Mouse (Mus musculus) liver, embryonic 13.5 days (tissue): ENCODE measurements around the gene Cables2. TPM values are rescaled to one million over a fixed set of nuclear protein-coding genes. Genes with fewer than 3 reads are reported as not detected.

ENCODE experiments used
- ATAC-seq: fragments of 200-750 bp; cut with Nextera tagmentation; 2 replicates; pipeline ENCODE4 v1.8.0; 2017; ENCODE audit warnings: low read depth, mild to moderate bottlenecking, moderate number of reproducible peaks, moderate library complexity
- DNase-seq: peaks from one replicate; pipeline ENCODE4 v3.0.0; 2022
- H3K27ac ChIP-seq: fragments of 300-500 bp; sonication (generic); 2 replicates; pipeline ENCODE4 v1.5.1; 2015; ENCODE audit warnings: moderate library complexity, mild to moderate bottlenecking, inconsistent platforms
- H3K27me3 ChIP-seq: fragments of 300-500 bp; sonication (generic); 2 replicates; pipeline ENCODE4 v1.6.1; 2015; ENCODE audit warnings: mild to moderate bottlenecking, inconsistent platforms
- H3K36me3 ChIP-seq: fragments of 300-500 bp; sonication (generic); 2 replicates; pipeline ENCODE4 v1.6.1; 2015; ENCODE audit warnings: mild to moderate bottlenecking, inconsistent platforms
- H3K4me1 ChIP-seq: fragments of 300-500 bp; sonication (generic); replicated peaks from 2 replicates; pipeline ENCODE4 v1.6.1; 2015; ENCODE audit warnings: inconsistent platforms
- H3K4me2 ChIP-seq: fragments of 300-500 bp; sonication (generic); 2 replicates; pipeline ENCODE4 v1.6.1; 2015; ENCODE audit warnings: inconsistent platforms, mild to moderate bottlenecking, moderate library complexity
- H3K4me3 ChIP-seq: fragments of 300-500 bp; sonication (generic); replicated peaks from 2 replicates; pipeline ENCODE4 v1.5.1; 2015; ENCODE audit warnings: mild to moderate bottlenecking, inconsistent platforms
- H3K9ac ChIP-seq: fragments of 300-500 bp; sonication (generic); 2 replicates; pipeline ENCODE4 v1.6.1; 2015; ENCODE audit warnings: mild to moderate bottlenecking, inconsistent platforms
- H3K9me3 ChIP-seq: fragments of 300-500 bp; sonication (generic); replicated peaks from 2 replicates; pipeline ENCODE4 v1.6.1; 2016; ENCODE audit warnings: inconsistent platforms
- WGBS: fragments of 180-500 bp; shearing (Covaris S2); methylation state at CpG from one replicate; pipeline ENCODE4 v1.1.7; 2015; ENCODE audit not compliant: insufficient replicate concordance; 5-methylcytosine and 5-hydroxymethylcytosine counted together
- polyA plus RNA-seq: library from polyadenylated mRNA; unstranded; fragments of >200 nt; fragmentation: Nextera tagmentation; extraction: Ambion mirVana; gene quantifications from 2 replicates; pipeline ENCODE4 v1.2.1, GENCODE M21; 2015

The Cables2 gene
- polyA plus RNA-seq, 1 experiment from 2014 or later = 4.4 TPM

DNA sequence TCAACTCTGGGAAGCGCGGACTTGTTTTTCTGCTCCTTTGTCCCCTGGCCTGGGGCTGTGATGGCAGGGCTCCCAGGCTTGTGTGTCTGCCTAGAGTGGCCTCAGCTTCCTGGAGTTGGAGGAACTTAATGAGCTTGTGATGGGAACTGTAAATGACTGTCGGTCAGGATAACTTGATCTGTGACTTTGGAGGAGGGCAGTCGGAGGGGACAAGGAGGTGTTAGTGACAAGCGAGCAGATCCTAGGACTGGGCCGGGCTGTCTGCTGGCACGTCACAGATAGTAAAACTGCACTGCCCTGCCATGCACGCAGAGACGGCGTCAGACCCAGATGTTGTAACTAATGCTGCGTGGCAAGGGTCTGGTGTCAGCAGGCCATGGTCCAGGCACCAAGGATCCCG lies 30.2 kb upstream of the Cables2 start:
- ATAC-seq (no peak), DNase-seq (no peak)
- H3K27ac ChIP-seq = no peak overlapping the region
- no peaks in the 10 kb centered on the region for H3K27me3 ChIP-seq
- peaks cover 16% of the 10 kb centered on the region for H3K4me1 ChIP-seq
- H3K9me3 ChIP-seq = no peaks in the 10 kb centered on the region
- H3K36me3 ChIP-seq = no peaks in the 10 kb centered on the region
- no peak overlapping the region for H3K9ac ChIP-seq
- no peak overlapping the region for H3K4me2 ChIP-seq
- whole genome bisulfite sequencing = 69% methylated on average over 12 of the region's 12 CpGs
- H3K4me3 ChIP-seq = no peak overlapping the region

DNA sequence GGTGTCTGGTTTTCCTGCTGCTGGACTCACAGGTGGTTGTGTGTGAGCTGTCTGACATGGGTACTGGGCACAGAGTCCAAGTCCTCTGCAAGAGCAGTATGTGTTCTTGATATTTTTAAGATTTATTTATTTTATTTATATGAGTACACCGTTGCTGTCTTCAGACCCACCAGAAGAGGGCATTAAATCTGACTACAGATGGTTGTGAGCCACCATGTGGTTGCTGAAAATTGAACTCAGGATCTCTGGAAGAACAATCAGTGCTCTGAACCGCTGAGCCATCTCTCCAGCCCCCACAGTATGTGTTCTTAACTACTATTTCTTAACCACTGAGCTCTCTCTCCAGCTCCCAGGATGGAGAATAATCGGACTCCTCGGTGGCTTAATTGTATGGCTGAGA lies 28.9 kb upstream of the Cables2 start:
- Histone ChIP-seq H3K27ac (no peak overlapping the region), H3K9ac (no peak overlapping the region), H3K27me3 (no peaks in the 10 kb centered on the region), H3K9me3 (no peaks in the 10 kb centered on the region), H3K4me2 (no peak overlapping the region), H3K4me3 (no peak overlapping the region), H3K36me3 (no peaks in the 10 kb centered on the region), H3K4me1 (peaks cover 16% of the 10 kb centered on the region)
- 63% methylated on average over 4 of the region's 4 CpGs for WGBS
- DNase-seq (no peak), ATAC-seq (no peak)

- no peak overlapping the region for H3K9ac ChIP-seq
Observed at GRCm38 (mm10) chr2:180300771-180301170, 27.5 kb upstream of the Cables2 start.

GRCm38 (mm10) chr2:180300252-180300651 lies 27.0 kb upstream of the Cables2 start:
- H3K4me3 ChIP-seq = no peak overlapping the region
- DNase-seq (no peak), ATAC-seq (peak; percentile 10; the same call in 1 of the 2 replicates)
- H3K27me3 ChIP-seq = no peaks in the 10 kb centered on the region
- 33% methylated on average over 2 of the region's 2 CpGs for WGBS
- no peak overlapping the region for H3K9ac ChIP-seq
- no peaks in the 10 kb centered on the region for H3K36me3 ChIP-seq
- H3K9me3 ChIP-seq = no peaks in the 10 kb centered on the region
- H3K27ac ChIP-seq = no peak overlapping the region
- H3K4me2 ChIP-seq = no peak overlapping the region
- H3K4me1 ChIP-seq = peaks cover 16% of the 10 kb centered on the region

More at GRCm38 (mm10) chr2:180300771-180301170, 27.5 kb upstream of the Cables2 start:
- Histone ChIP-seq H3K27ac (no peak overlapping the region), H3K4me3 (no peak overlapping the region), H3K27me3 (no peaks in the 10 kb centered on the region), H3K4me2 (no peak overlapping the region), H3K4me1 (peaks cover 16% of the 10 kb centered on the region), H3K9me3 (no peaks in the 10 kb centered on the region), H3K36me3 (no peaks in the 10 kb centered on the region)
- WGBS = 7% methylated on average over 5 of the region's 5 CpGs
- peak; percentile 64 for ATAC-seq
- no peak for DNase-seq

- peaks cover 8% of the 10 kb centered on the region for H3K4me1 ChIP-seq
- ATAC-seq = no peak
- DNase-seq = no peak
- WGBS = 59% methylated on average over 8 of the region's 8 CpGs
- H3K9ac ChIP-seq = no peak overlapping the region
- no peak overlapping the region for H3K27ac ChIP-seq
- no peaks in the 10 kb centered on the region for H3K9me3 ChIP-seq
- H3K36me3 ChIP-seq = no peaks in the 10 kb centered on the region
- H3K4me2 ChIP-seq = no peak overlapping the region
- H3K4me3 ChIP-seq = no peak overlapping the region
- H3K27me3 ChIP-seq = no peaks in the 10 kb centered on the region
Observed at GRCm38 (mm10) chr2:180292906-180293305, 19.6 kb upstream of the Cables2 start.

- no peak for ATAC-seq
- no peak overlapping the region for H3K4me2 ChIP-seq
- no peak overlapping the region for H3K9ac ChIP-seq
- WGBS = 45% methylated on average over 4 of the region's 4 CpGs
- H3K27me3 ChIP-seq = no peaks in the 10 kb centered on the region
- no peak overlapping the region for H3K27ac ChIP-seq
- H3K4me1 ChIP-seq = peaks cover 8% of the 10 kb centered on the region
- H3K9me3 ChIP-seq = no peaks in the 10 kb centered on the region
- H3K36me3 ChIP-seq = no peaks in the 10 kb centered on the region
- no peak overlapping the region for H3K4me3 ChIP-seq
- no peak for DNase-seq
Observed at GRCm38 (mm10) chr2:180292026-180292425, 18.7 kb upstream of the Cables2 start.

- Histone ChIP-seq H3K4me2 (no peak overlapping the region), H3K4me1 (peaks cover 8% of the 10 kb centered on the region), H3K9ac (no peak overlapping the region), H3K4me3 (no peak overlapping the region), H3K27ac (no peak overlapping the region), H3K9me3 (no peaks in the 10 kb centered on the region), H3K36me3 (no peaks in the 10 kb centered on the region), H3K27me3 (no peaks in the 10 kb centered on the region)
- 55% methylated on average over 5 of the region's 5 CpGs for WGBS
- ATAC-seq = peak; percentile 28; the same call in 1 of the 2 replicates
- DNase-seq = no peak
Observed at GRCm38 (mm10) chr2:180291566-180291965, 18.3 kb upstream of the Cables2 start.

DNA sequence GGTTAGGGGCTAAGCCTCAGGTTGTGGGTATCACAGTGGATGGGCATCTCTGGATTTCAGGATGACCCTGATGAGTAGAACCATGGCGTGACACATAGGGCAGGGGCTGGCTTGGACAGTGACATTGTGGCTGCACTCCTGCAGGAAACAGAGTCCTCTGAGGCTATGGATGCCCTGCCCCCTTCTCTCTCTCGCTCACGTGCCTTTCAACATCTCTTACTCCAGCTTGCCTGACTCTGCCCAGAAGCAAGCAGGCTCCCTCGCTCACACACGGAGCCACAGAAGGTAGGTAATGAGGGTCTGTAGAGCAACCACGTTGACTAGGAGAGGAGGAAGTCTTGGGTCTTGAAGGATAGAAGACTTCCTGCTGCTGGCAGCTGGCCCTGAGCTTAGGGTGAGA lies 17.2 kb upstream of the Cables2 start:
- no peaks in the 10 kb centered on the region for H3K36me3 ChIP-seq
- no peak for DNase-seq
- WGBS = 23% methylated on average over 6 of the region's 6 CpGs
- no peak overlapping the region for H3K4me3 ChIP-seq
- H3K9ac ChIP-seq = no peak overlapping the region
- H3K9me3 ChIP-seq = no peaks in the 10 kb centered on the region
- no peak overlapping the region for H3K27ac ChIP-seq
- ATAC-seq = no peak
- H3K4me1 ChIP-seq = peaks cover 8% of the 10 kb centered on the region
- H3K4me2 ChIP-seq = no peak overlapping the region
- H3K27me3 ChIP-seq = 0 out of 2 replicates have a peak, but pooled peaks cover 4% of the 10 kb centered on the region

DNA sequence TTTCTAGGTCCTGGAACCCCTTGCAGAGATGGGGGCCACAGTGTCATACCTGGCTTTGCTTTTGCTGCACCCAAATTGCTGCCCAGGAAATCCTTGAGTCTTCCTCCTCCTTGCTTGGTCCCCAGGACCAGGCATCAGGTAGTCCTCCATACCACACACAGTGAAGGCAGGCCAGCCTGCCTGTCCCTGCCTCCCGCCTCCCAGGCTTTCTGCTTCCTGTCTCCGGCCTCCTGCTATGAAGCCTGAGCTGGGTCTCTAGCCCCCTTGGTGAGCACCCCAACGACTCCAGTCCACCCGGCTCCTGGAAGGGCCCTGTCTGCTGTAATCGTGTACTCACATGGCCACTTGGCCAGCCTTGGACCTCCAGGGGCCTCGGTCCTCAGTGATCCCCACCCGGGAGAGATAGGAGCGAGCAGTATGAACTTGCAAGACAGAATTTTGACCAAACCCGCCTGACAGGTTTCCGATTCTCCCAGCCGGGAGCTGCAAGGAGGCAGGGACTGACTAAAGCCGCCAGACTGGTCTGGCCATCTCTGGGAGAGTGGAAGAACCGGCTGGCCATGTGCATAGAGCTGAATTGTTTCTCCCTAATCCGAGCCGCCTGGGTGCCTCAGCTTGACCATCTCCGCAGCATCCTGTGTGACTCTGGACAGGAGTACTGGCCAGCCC lies 16.3 kb upstream of the Cables2 start, which contains the start of gene Rbbp8nl:
Rbbp8nl (minus strand) TSS at position 440 of the 669 bp plus-strand sequence.
- WGBS = 45% methylated on average over 16 of the region's 16 CpGs
- ATAC-seq = no peak
- Histone ChIP-seq H3K36me3 (no peaks in the 10 kb centered on the region), H3K4me3 (no peak within 1 kb of the TSS), H3K27ac (no peak within 1 kb of the TSS), H3K4me2 (no peak within 1 kb of the TSS), H3K27me3 (0 out of 2 replicates have a peak, but pooled peaks cover 4% of the 10 kb centered on the region), H3K9ac (no peak within 1 kb of the TSS), H3K4me1 (peaks cover 8% of the 10 kb centered on the region), H3K9me3 (no peaks in the 10 kb centered on the region)
- no peak for DNase-seq

DNA sequence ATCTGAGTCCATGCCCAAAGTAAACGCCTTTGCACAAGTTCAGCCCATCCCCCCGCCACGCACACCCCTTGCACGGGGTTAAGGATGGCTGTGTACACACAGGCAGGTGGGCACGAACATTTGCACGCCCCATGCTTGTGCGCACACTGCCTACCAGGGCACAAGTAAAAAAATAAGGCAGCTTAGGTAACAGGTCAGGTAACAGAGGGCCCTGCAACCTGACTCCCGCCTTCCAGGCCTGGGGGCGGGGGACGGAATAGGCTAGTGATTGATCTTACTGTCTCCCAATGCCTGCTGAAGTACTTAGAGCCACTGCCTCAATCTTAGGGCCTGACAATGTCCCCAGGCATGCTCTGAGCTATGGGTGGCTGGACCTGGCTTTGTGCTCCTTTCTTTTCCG lies 15.7 kb upstream of the Cables2 start:
- no peak overlapping the region for H3K27ac ChIP-seq
- H3K4me2 ChIP-seq = no peak overlapping the region
- H3K27me3 ChIP-seq = 0 out of 2 replicates have a peak, but pooled peaks cover 4% of the 10 kb centered on the region
- DNase-seq = no peak
- no peaks in the 10 kb centered on the region for H3K36me3 ChIP-seq
- H3K4me3 ChIP-seq = no peak overlapping the region
- no peak overlapping the region for H3K9ac ChIP-seq
- 53% methylated on average over 11 of the region's 11 CpGs for WGBS
- H3K4me1 ChIP-seq = peaks cover 8% of the 10 kb centered on the region
- ATAC-seq = no peak
- no peaks in the 10 kb centered on the region for H3K9me3 ChIP-seq

GRCm38 (mm10) chr2:180279321-180279720 lies 6.0 kb upstream of the Cables2 start:
- Histone ChIP-seq H3K27ac (no peak overlapping the region), H3K27me3 (no peaks in the 10 kb centered on the region), H3K9ac (no peak overlapping the region), H3K4me3 (no peak overlapping the region), H3K4me1 (peaks cover 27% of the 10 kb centered on the region), H3K4me2 (no peak overlapping the region), H3K36me3 (no peaks in the 10 kb centered on the region), H3K9me3 (no peaks in the 10 kb centered on the region)
- 69% methylated on average over 8 of the region's 8 CpGs for WGBS
- ATAC-seq (no peak), DNase-seq (no peak)

- no peak overlapping the region for H3K27ac ChIP-seq
- H3K4me3 ChIP-seq = no peak overlapping the region
- ATAC-seq (no peak), DNase-seq (no peak)
- no peak overlapping the region for H3K4me2 ChIP-seq
- H3K9me3 ChIP-seq = no peaks in the 10 kb centered on the region
- WGBS = 70% methylated on average over 8 of the region's 8 CpGs
- H3K4me1 ChIP-seq = peaks cover 36% of the 10 kb centered on the region
- no peaks in the 10 kb centered on the region for H3K36me3 ChIP-seq
- H3K27me3 ChIP-seq = no peaks in the 10 kb centered on the region
- H3K9ac ChIP-seq = no peak overlapping the region
Observed at GRCm38 (mm10) chr2:180277773-180278320, 4.6 kb upstream of the Cables2 start.
